Mouse (Mus musculus) E14TG2a.4 (cell line): ENCODE measurements around the gene Tmem204.

Source experiments
- H3K27me3 ChIP-seq: 2 replicates; pipeline ENCODE4 v1.6.1; 2014; ENCODE audit warnings: low read length, control low read depth; ENCODE audit not compliant: insufficient read depth
- H3K36me3 ChIP-seq: 2 replicates; pipeline ENCODE4 v1.6.1; 2014; ENCODE audit warnings: low read length, control low read depth; ENCODE audit not compliant: insufficient read depth
- H3K4me1 ChIP-seq: replicated peaks from 2 replicates; pipeline ENCODE4 v1.6.1; 2014; ENCODE audit warnings: low read depth, low read length, control low read depth
- H3K4me3 ChIP-seq: replicated peaks from 2 replicates; pipeline ENCODE4 v1.5.1; 2014; ENCODE audit warnings: mild to moderate bottlenecking, low read length
- H3K9me3 ChIP-seq: 2 replicates; pipeline ENCODE4 v1.6.1; 2014; ENCODE audit warnings: low read length, control low read depth
- CTCF ChIP-seq: conservative IDR thresholded peaks from 2 replicates; pipeline ENCODE4 v1.5.1; 2014; ENCODE audit warnings: low read length
- NANOG ChIP-seq: IDR thresholded peaks from 2 replicates; pipeline ENCODE4 v1.6.1; 2014; ENCODE audit warnings: borderline replicate concordance, low read length, mixed read lengths
- POU5F1 ChIP-seq: IDR thresholded peaks from 2 replicates; pipeline ENCODE4 v1.6.1; 2014; ENCODE audit warnings: low read length, borderline replicate concordance

Tmem204 gene

DNA sequence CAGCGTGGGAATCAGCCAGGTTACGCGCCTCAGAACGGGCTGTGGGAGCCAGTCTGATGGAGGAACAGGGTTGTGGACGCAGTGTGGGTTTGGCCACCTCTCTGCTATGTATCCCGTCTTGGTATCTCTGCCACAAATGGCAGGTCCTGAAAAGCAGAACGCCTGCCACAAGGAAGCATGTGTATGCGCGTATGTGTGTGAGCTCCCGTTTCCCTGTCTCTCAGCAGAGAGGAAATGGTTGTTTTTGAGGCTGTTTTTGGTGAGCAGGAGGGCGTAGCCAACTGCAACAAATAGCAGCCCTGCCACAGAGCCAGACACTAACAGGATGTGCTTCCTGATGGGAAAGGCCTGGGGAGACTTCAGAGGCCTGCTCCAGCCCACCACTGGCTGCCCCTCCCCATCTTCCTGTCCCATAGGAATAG, 2.4 kb downstream of the Tmem204 start:
- TF ChIP-seq CTCF (no peak), NANOG (no peak), POU5F1 (no peak)
- peaks cover 15% of the 10 kb centered on the region for H3K36me3 ChIP-seq
- H3K4me1 ChIP-seq, result peaks cover 15% of the 10 kb centered on the region
- no peak overlapping the region for H3K4me3 ChIP-seq
- no peaks in the 10 kb centered on the region for H3K9me3 ChIP-seq
- H3K27me3 ChIP-seq, result no peaks in the 10 kb centered on the region

DNA sequence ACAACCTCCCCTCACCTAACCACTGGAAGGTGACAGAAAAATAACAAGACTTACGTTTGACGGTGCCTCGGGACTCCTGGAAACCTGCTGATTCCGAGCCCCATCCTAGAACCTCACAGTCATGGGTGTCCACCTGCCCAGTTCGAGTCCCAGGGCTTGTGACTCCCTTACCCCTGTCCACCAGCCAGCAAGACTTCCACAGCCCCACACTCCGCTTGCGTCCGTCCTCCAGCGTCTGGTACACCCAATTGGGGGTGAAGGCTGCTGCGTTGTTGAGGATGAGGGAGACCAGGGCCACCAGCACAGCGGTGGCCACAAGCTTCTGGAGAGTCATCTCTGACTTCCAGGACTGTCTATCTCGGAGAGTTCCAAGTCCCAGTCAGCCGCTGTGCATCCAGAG, 3.2 kb downstream of the Tmem204 start:
- Histone ChIP-seq H3K36me3 (peaks cover 15% of the 10 kb centered on the region), H3K9me3 (no peaks in the 10 kb centered on the region)
- no peak for TF ChIP-seq POU5F1
- no peak for TF ChIP-seq CTCF
- TF ChIP-seq NANOG, result no peak

GRCm38 (mm10) chr17:25077771-25078372, 5.5 kb downstream of the Tmem204 start:
- no peaks in the 10 kb centered on the region for H3K9me3 ChIP-seq
- peaks cover 15% of the 10 kb centered on the region for H3K36me3 ChIP-seq
- H3K4me3 ChIP-seq, result no peak overlapping the region
- peaks cover 15% of the 10 kb centered on the region for H3K4me1 ChIP-seq
- H3K27me3 ChIP-seq, result no peaks in the 10 kb centered on the region
- TF ChIP-seq POU5F1 (no peak), NANOG (no peak), CTCF (no peak)

More for the DNA sequence above, 3.2 kb downstream of the Tmem204 start:
- Histone ChIP-seq H3K27me3 (no peaks in the 10 kb centered on the region), H3K4me3 (no peak overlapping the region), H3K4me1 (peaks cover 15% of the 10 kb centered on the region)

DNA sequence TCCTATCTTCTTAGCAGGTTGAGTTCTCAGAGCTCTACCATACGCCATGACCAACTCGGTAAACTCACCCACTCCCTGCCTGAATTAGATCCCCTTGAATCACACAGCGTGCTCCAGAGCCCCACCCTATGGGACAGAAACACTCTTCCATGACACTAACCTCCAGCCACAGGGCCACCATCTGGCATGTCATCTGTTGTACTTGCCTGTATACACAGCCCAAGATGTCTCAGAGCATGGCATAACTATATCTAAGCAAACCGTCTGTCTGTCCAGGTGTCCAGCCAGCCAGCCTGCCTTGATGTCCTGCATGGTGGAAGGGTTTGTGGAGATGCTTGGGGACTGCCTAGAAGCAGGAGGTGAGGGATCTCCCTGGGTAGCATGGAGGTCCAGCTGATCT, 6.5 kb downstream of the Tmem204 start:
- no peaks in the 10 kb centered on the region for H3K27me3 ChIP-seq
- no peak overlapping the region for H3K4me3 ChIP-seq
- H3K9me3 ChIP-seq, result no peaks in the 10 kb centered on the region
- peaks cover 15% of the 10 kb centered on the region for H3K36me3 ChIP-seq
- peaks cover 12% of the 10 kb centered on the region for H3K4me1 ChIP-seq
- TF ChIP-seq NANOG, result no peak
- TF ChIP-seq POU5F1, result no peak
- no peak for TF ChIP-seq CTCF

DNA sequence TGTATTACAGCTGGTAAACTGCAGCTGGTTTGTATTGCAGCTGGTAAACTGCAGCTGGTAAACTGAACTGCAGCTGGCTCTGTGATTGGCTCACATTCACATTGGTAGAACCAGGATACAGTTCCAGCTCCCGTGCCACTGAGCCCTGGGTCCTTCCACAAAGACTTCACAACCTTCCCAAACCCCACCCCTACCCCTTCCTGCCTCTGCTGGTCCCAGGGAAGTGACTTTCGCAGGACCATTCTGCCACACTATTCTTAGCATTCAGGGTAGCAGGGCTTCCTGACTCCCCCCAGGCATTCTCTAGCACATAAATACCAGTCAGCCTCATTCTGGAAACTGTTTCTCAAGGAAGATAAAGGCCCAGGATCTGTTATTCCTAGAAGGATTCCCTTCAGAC, 14.7 kb downstream of the Tmem204 start:
- Histone ChIP-seq H3K27me3 (no peaks in the 10 kb centered on the region), H3K36me3 (peaks cover 17% of the 10 kb centered on the region), H3K4me3 (no peak overlapping the region), H3K9me3 (no peaks in the 10 kb centered on the region), H3K4me1 (no peaks in the 10 kb centered on the region)
- no peak for TF ChIP-seq NANOG
- no peak for TF ChIP-seq CTCF
- no peak for TF ChIP-seq POU5F1

DNA sequence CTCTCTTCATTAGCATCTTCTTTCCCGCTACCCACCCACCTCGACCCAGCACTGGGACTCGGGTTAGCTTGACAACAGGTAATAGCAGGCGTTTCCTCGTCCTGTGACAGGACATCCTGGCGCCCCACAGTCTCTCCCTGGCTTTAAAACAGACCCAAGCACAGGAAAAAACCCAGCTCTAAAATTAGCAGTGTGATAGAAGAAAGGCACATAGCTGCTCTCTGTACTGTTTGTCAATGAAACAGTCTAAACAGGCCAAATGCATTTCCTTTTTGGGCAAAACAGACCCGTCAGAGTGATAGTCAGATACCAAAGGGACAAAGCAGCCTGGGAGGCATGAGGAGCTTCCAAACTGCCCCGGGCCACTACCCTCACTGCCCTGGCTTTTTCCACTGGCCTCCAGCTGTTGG, 15.9 kb downstream of the Tmem204 start:
- TF ChIP-seq NANOG (no peak), POU5F1 (no peak), CTCF (no peak)
- no peak overlapping the region for H3K4me3 ChIP-seq
- no peaks in the 10 kb centered on the region for H3K27me3 ChIP-seq
- H3K36me3 ChIP-seq, result peaks cover 17% of the 10 kb centered on the region
- H3K4me1 ChIP-seq, result no peaks in the 10 kb centered on the region
- no peaks in the 10 kb centered on the region for H3K9me3 ChIP-seq

DNA sequence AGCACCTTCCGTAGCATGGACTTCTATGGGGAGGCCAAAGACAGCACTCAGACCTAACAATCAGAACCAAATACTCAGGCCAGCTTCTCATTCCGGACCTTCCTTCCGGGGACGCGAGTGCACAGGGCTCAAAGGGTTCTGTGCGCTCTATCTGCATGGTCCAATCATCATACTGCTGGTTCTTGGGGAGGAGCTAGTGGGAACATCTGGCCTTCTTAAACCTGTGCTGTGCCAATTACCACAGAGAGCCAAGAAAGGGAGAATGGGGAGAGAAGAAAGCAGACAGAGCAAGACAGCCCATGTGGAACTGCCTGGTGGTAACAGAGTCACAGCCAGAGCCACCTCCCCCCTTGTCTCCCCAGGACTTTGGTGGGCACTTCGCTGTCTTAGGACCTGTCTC, 16.8 kb downstream of the Tmem204 start:
- Histone ChIP-seq H3K36me3 (peaks cover 21% of the 10 kb centered on the region), H3K9me3 (no peaks in the 10 kb centered on the region)
- TF ChIP-seq CTCF, result no peak
- no peak for TF ChIP-seq POU5F1
- TF ChIP-seq NANOG, result no peak

GRCm38 (mm10) chr17:25065189-25065588, 18.2 kb downstream of the Tmem204 start:
- Histone ChIP-seq H3K9me3 (no peaks in the 10 kb centered on the region), H3K4me3 (no peak overlapping the region), H3K4me1 (no peaks in the 10 kb centered on the region), H3K27me3 (no peaks in the 10 kb centered on the region), H3K36me3 (peaks cover 19% of the 10 kb centered on the region)
- no peak for TF ChIP-seq CTCF
- TF ChIP-seq POU5F1, result no peak
- no peak for TF ChIP-seq NANOG

More for the DNA sequence above, 16.8 kb downstream of the Tmem204 start:
- H3K4me1 ChIP-seq, result no peaks in the 10 kb centered on the region
- no peak overlapping the region for H3K4me3 ChIP-seq
- no peaks in the 10 kb centered on the region for H3K27me3 ChIP-seq

GRCm38 (mm10) chr17:25064351-25064750, 19.0 kb downstream of the Tmem204 start:
- Histone ChIP-seq H3K9me3 (no peaks in the 10 kb centered on the region), H3K27me3 (no peaks in the 10 kb centered on the region), H3K4me1 (peaks cover under 1% of the 10 kb centered on the region; the same call in 1 of the 2 replicates), H3K4me3 (no peak overlapping the region), H3K36me3 (peaks cover 21% of the 10 kb centered on the region)
- TF ChIP-seq POU5F1 (no peak), NANOG (no peak), CTCF (no peak)
